Mouse (Mus musculus) liver, postnatal 0 days (tissue): ENCODE data around the gene Ralgps1.

Source experiments
- CTCF ChIP-seq: sonication (generic); IDR thresholded peaks from 2 replicates; pipeline ENCODE4 v1.5.1; 2016; ENCODE audit warnings: antibody characterized with exemption, low read depth
- EP300 ChIP-seq: IDR thresholded peaks from 2 replicates; pipeline ENCODE4 v1.6.1; 2016; ENCODE audit warnings: antibody characterized with exemption, low read depth, mild to moderate bottlenecking

- TF ChIP-seq EP300 (no peak), CTCF (no peak)
Observed at GRCm38 (mm10) chr2:33205939-33206525, 165.3 kb downstream of the Ralgps1 start.
